Mouse (Mus musculus) limb, embryonic 12.5 days (tissue): ENCODE measurements around the gene Ptprk. TPM values are rescaled to one million over a fixed set of nuclear protein-coding genes. Genes with fewer than 3 reads are reported as not detected.
A peak's percentile ranks its signal among the peaks of the same experiment; 100 is the strongest.

ENCODE experiments used
- ATAC-seq: fragments of 200-750 bp; cut with Nextera tagmentation; 2 replicates; pipeline ENCODE4 v1.8.0; 2017; ENCODE audit warnings: low read depth, moderate TSS enrichment; ENCODE audit not compliant: insufficient number of reproducible peaks, insufficient read depth, low FRiP score, low TSS enrichment
- H3K27ac ChIP-seq: fragments of 300-500 bp; sonication (generic); 2 replicates; pipeline ENCODE4 v1.5.1; 2016; ENCODE audit warnings: mild to moderate bottlenecking, moderate library complexity
- H3K27me3 ChIP-seq: fragments of 300-500 bp; sonication (generic); 2 replicates; pipeline ENCODE4 v1.6.1; 2016; ENCODE audit warnings: mild to moderate bottlenecking, moderate library complexity
- H3K36me3 ChIP-seq: fragments of 300-500 bp; sonication (generic); 2 replicates; pipeline ENCODE4 v1.6.1; 2016; ENCODE audit warnings: mild to moderate bottlenecking, moderate library complexity
- H3K4me1 ChIP-seq: fragments of 300-500 bp; sonication (generic); replicated peaks from 2 replicates; pipeline ENCODE4 v1.6.1; 2016
- H3K4me2 ChIP-seq: fragments of 300-500 bp; sonication (generic); 2 replicates; pipeline ENCODE4 v1.6.1; 2016; ENCODE audit warnings: mild to moderate bottlenecking, moderate library complexity
- H3K4me3 ChIP-seq: fragments of 300-500 bp; sonication (generic); replicated peaks from 2 replicates; pipeline ENCODE4 v1.5.1; 2016; ENCODE audit warnings: mild to moderate bottlenecking
- H3K9ac ChIP-seq: fragments of 300-500 bp; sonication (generic); replicated peaks from 2 replicates; pipeline ENCODE4 v1.6.1; 2016; ENCODE audit warnings: mild to moderate bottlenecking, moderate library complexity
- H3K9me3 ChIP-seq: fragments of 300-500 bp; sonication (generic); 2 replicates; pipeline ENCODE4 v1.6.1; 2016; ENCODE audit warnings: mild to moderate bottlenecking, moderate library complexity
- WGBS: fragments of 180-500 bp; shearing (Covaris S2); methylation state at CpG from one replicate; pipeline ENCODE4 v1.1.7; 2016; 5-methylcytosine and 5-hydroxymethylcytosine counted together
- polyA plus RNA-seq: library from polyadenylated mRNA; unstranded; fragments of >200 nt; fragmentation: Nextera tagmentation; extraction: Ambion mirVana; gene quantifications from 2 replicates; pipeline ENCODE4 v1.2.1, GENCODE M21; 2016

Gene Ptprk
- polyA plus RNA-seq, 1 experiment from 2014 or later = 44.8 TPM

DNA sequence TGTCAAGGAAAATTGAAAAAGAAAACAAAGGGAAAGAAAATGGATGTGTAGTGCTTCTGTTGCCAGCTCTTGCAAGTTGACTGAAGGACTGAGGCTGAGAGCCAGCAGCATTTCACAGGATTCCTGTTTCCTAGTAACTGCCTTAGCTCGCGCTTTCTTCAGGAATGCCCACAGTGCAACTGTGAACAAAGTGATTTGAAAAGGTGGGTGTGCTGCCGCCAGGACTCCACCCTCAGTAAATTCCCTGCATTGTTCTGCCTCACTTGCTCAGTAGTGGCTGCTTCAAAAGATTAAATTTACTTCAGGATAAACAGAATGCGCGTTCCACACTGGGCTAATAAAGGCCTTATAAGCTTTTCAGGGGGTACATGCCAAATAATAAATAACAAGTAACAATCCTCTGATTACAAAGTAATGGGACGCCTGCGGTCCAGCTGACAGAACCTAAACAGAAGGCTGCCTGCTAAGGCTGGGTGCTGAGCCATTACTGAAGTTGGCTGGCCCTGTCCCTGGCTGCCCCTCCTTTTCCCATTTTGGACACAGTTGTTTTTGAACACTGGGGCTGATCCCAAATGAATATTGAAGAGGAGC lies 418.7 kb downstream of the Ptprk start:
- no peaks in the 10 kb centered on the region for H3K9me3 ChIP-seq
- H3K4me1 ChIP-seq = peaks cover 12% of the 10 kb centered on the region
- peak overlapping the region; percentile 26; the same call in 1 of the 2 replicates for H3K4me2 ChIP-seq
- H3K27ac ChIP-seq = peak overlapping the region; percentile 53; the same call in 1 of the 2 replicates
- no peak overlapping the region for H3K9ac ChIP-seq
- H3K27me3 ChIP-seq = no peaks in the 10 kb centered on the region
- peak; percentile 63 for ATAC-seq
- peaks cover 5% of the 10 kb centered on the region; the same call in 1 of the 2 replicates for H3K36me3 ChIP-seq
- WGBS = 25% methylated on average over 7 of the region's 7 CpGs
- H3K4me3 ChIP-seq = no peak overlapping the region

DNA sequence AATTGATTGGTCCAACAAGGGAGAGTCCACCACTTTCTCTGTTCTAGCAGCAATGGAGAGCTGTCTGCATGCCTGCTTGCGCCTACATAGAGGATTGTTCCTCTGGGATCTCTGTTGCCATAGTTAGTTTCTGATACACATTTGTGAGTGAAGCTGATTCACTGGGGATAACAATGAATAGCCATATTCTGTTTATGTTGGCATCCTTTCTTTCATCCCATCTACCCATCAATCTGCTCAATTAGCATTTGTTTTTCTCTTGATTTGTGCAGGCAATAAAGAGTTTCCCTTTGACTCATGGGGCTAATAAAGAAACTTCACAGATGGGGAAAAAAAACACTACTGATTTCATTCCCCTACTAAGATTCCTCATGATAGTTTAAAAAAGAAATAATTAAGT lies 423.2 kb downstream of the Ptprk start:
- Histone ChIP-seq H3K27ac (no peak overlapping the region), H3K9ac (no peak overlapping the region), H3K4me1 (peaks cover 10% of the 10 kb centered on the region), H3K4me3 (no peak overlapping the region), H3K27me3 (no peaks in the 10 kb centered on the region), H3K4me2 (no peak overlapping the region), H3K36me3 (peaks cover 5% of the 10 kb centered on the region; the same call in 1 of the 2 replicates), H3K9me3 (no peaks in the 10 kb centered on the region)
- WGBS = 86% methylated on average over 1 of the region's 1 CpGs
- no peak for ATAC-seq

DNA sequence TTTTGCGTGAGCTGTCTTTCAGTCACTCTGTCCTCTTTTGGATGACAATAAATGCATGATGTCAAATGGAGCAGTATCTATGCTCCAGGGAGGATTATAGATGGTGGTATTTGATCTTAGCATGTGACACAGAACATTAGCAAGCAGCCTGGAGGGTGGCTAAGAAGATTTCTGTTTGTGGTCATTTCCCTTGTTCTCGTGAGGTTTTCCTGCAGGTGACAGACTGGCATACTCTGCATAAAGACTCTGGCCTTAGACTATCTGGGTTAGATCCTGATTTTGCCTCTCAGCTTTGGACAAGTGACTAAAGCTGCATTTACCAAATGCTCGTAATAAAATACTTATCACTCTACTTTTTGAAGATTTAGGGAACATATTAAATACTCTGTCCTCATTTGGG lies 423.9 kb downstream of the Ptprk start:
- no peak for ATAC-seq
- H3K9me3 ChIP-seq = no peaks in the 10 kb centered on the region
- 92% methylated on average over 3 of the region's 3 CpGs for WGBS
- no peak overlapping the region for H3K9ac ChIP-seq
- 0 out of 2 replicates have a peak, but pooled peaks cover 3% of the 10 kb centered on the region for H3K4me1 ChIP-seq
- H3K27ac ChIP-seq = no peak overlapping the region
- peaks cover 5% of the 10 kb centered on the region; the same call in 1 of the 2 replicates for H3K36me3 ChIP-seq
- H3K4me2 ChIP-seq = no peak overlapping the region
- no peak overlapping the region for H3K4me3 ChIP-seq
- no peaks in the 10 kb centered on the region for H3K27me3 ChIP-seq

DNA sequence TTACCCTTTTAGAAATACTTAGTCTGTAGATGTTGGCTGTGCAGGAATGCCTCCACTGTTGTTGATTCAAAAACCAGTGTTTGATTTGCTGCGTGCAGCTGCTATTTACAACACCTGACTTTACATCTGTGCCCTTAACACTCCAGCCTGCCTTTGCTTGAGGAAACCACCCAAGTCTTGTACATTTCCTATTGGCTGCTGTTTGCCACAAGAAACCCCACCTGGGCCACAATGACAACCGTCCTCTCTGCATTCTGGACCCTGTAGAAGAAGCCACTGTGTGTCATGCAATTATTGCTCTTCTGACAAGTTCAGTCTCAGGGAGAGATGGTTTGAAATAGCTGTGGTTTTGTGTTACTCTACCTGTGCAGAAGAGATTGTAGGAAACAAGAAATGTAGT lies 439.0 kb downstream of the Ptprk start:
- Histone ChIP-seq H3K9me3 (no peaks in the 10 kb centered on the region), H3K36me3 (no peaks in the 10 kb centered on the region), H3K4me3 (no peak overlapping the region), H3K9ac (no peak overlapping the region), H3K27me3 (no peaks in the 10 kb centered on the region), H3K4me1 (0 out of 2 replicates have a peak, but pooled peaks cover 5% of the 10 kb centered on the region), H3K27ac (no peak overlapping the region), H3K4me2 (no peak overlapping the region)
- ATAC-seq = no peak
- 66% methylated on average over 2 of the region's 2 CpGs for WGBS

DNA sequence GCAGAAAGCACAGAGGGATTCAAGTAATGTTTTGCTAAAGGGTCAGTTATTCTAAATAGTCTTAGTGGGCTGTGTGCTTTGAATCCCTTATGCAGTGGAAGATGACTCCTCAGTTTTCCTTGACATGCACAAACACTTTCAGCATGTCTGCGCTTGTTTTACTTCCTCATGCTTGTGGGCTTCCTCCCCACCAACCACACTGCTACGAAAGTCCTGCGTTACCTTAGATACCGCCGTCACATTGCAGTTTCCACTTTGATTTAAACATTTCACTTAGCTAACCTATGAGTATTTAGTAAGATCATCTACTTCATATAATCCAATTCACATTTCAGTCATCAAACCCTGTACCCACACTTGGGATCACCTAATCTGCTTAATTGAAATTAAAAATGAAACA lies 441.5 kb downstream of the Ptprk start:
- Histone ChIP-seq H3K9ac (no peak overlapping the region), H3K27me3 (no peaks in the 10 kb centered on the region), H3K4me3 (no peak overlapping the region), H3K4me2 (no peak overlapping the region), H3K4me1 (0 out of 2 replicates have a peak, but pooled peaks cover 10% of the 10 kb centered on the region), H3K36me3 (no peaks in the 10 kb centered on the region), H3K9me3 (no peaks in the 10 kb centered on the region), H3K27ac (no peak overlapping the region)
- ATAC-seq = no peak
- WGBS = 83% methylated on average over 5 of the region's 5 CpGs

DNA sequence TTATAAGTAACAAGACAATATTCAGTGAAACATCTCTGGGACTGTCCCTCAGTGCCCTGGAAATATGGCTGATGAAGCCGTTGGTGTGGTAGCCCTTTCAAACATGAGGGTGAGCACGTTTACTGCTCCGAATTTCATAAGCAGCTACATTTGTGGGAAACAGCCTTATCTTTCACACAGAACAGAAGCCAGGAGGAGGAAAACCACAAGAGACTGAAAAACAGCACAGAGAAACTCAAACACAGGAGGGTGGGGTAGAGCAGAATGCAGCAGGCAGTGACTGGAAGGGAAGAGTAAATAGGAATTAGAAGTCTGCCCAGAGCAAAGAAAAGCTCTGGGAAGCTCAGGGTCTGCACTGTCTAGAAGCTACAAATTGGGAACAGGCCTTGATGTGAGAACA lies 443.7 kb downstream of the Ptprk start:
- 79% methylated on average over 3 of the region's 3 CpGs for WGBS
- H3K9me3 ChIP-seq = no peaks in the 10 kb centered on the region
- no peak for ATAC-seq
- H3K4me1 ChIP-seq = 0 out of 2 replicates have a peak, but pooled peaks cover 10% of the 10 kb centered on the region
- H3K27me3 ChIP-seq = no peaks in the 10 kb centered on the region
- H3K4me2 ChIP-seq = no peak overlapping the region
- no peaks in the 10 kb centered on the region for H3K36me3 ChIP-seq
- no peak overlapping the region for H3K9ac ChIP-seq
- H3K27ac ChIP-seq = no peak overlapping the region
- no peak overlapping the region for H3K4me3 ChIP-seq

DNA sequence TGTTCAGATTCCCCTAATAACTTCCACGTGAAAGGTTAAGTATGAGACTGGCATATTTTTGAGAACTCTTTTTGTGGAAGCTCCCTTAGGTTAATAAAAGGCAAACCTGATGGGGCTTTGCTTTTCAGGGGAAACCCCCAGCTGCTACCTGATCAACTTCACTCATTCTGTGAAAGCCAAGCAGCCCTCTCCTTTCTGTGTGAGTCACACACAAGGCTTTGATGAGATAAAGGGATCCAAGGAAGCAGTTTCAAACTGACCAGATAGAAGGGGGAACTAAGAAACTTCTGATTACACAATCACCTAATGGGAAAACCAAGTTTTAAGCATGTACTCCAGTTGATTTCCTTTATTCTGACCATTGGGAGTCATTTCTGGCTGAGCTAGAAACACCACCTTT lies 445.2 kb downstream of the Ptprk start:
- Histone ChIP-seq H3K9me3 (no peaks in the 10 kb centered on the region), H3K4me1 (0 out of 2 replicates have a peak, but pooled peaks cover 10% of the 10 kb centered on the region), H3K9ac (no peak overlapping the region), H3K36me3 (no peaks in the 10 kb centered on the region), H3K27me3 (no peaks in the 10 kb centered on the region), H3K4me2 (no peak overlapping the region), H3K4me3 (no peak overlapping the region), H3K27ac (no peak overlapping the region)
- WGBS = 38% methylated on average over 1 of the region's 1 CpGs
- no peak for ATAC-seq

DNA sequence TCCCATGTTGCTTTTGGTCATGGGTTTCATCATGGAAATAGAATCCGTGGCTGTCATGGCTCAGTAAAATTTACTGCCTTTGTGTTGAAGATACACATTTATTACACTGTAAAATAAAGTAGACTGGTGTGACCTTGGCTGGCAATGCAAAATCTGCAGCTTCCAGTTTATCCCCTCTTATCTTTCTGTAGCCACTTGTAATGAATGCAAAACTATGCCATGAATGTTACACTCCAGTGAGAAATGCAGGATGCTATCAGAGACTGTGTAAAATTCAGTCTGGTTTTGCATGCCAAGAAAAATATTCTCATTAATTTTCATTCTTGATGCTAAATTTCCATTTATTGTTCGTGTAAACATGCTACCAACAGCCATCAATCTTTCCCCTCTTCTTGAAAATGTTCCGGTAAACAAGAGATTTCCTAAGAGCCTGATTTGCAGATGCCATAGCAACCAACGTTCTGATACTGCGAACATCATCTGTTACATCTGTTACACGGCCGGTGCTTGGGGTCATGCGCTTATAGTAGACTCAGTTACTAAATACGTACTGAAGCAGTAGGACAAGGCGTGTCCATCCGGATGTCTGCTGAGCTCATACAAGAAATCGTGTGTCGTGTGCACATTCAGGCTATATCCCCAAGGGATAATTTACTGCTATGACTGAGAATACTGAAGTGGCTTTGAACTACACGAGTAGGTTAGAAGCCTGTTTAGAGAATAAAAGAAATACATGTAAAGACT lies 449.5 kb downstream of the Ptprk start:
- no peaks in the 10 kb centered on the region for H3K27me3 ChIP-seq
- H3K4me1 ChIP-seq = 0 out of 2 replicates have a peak, but pooled peaks cover 3% of the 10 kb centered on the region
- no peaks in the 10 kb centered on the region for H3K36me3 ChIP-seq
- 84% methylated on average over 14 of the region's 14 CpGs for WGBS
- no peak overlapping the region for H3K4me3 ChIP-seq
- H3K27ac ChIP-seq = no peak overlapping the region
- no peak overlapping the region for H3K4me2 ChIP-seq
- no peak overlapping the region for H3K9ac ChIP-seq
- no peak for ATAC-seq
- no peaks in the 10 kb centered on the region for H3K9me3 ChIP-seq

DNA sequence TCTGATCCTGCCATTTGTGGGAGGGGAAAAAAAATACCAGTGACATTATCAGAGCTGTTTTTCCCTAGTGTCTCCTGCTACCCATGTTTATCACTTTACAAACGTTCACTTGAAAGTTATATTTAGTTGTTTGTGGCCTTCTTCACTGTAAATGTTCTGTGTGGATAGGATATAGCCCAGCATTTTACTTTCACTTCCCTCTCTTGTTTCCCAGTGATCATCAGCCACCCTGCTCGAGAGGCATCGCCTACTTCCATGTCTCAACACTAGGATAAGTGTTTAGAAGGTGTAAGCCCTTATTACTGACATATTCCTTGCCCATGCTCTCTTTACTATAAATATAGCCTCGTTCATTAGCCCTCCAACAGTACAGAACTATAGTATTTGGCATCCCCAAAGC lies 466.0 kb downstream of the Ptprk start:
- Histone ChIP-seq H3K27me3 (no peaks in the 10 kb centered on the region), H3K9ac (no peak overlapping the region), H3K4me1 (no peaks in the 10 kb centered on the region), H3K36me3 (no peaks in the 10 kb centered on the region), H3K4me3 (no peak overlapping the region), H3K4me2 (no peak overlapping the region), H3K27ac (no peak overlapping the region), H3K9me3 (no peaks in the 10 kb centered on the region)
- 85% methylated on average over 4 of the region's 4 CpGs for WGBS
- ATAC-seq = no peak

DNA sequence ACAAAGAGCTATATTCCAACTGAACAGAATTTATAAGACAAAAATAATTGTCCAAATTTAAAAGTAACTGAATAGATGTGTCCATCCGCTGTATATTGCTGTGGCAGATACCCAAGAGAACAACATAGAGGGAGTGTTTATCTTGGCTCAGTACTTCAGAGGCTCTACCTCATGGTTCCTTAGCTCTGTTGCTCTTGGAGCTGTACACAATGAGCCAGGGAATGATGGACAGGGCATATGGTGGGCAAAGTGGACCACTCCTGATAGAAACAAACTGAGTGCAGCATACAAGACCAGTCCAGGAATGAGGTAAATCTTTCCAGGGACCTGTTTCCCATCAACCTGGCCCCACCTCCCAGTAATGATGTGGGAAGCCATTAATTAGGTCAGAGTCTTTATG lies 468.1 kb downstream of the Ptprk start:
- Histone ChIP-seq H3K4me3 (no peak overlapping the region), H3K4me1 (no peaks in the 10 kb centered on the region), H3K9me3 (no peaks in the 10 kb centered on the region), H3K9ac (no peak overlapping the region), H3K36me3 (no peaks in the 10 kb centered on the region), H3K4me2 (no peak overlapping the region), H3K27me3 (no peaks in the 10 kb centered on the region), H3K27ac (no peak overlapping the region)
- WGBS = 97% methylated on average over 1 of the region's 1 CpGs
- ATAC-seq = no peak

DNA sequence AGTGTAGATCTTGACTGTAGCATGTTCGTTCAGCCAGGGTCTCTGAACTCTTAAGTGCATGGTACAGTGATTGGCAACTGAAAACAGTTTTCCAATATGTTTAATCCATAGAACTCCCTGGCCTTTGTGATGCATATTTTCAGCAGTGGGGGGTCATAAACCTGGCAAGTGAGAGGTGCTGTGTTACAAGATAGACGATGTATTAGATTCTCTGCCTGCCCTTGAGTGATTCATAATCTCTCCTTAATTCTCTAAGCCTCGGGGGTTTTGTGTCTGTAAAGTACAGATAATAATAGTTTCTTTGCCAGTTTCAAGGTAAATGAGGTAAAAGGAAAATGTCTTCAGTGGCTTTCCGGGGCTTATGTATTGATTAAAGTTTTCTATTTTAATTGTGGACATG lies 475.9 kb downstream of the Ptprk start:
- Histone ChIP-seq H3K4me1 (no peaks in the 10 kb centered on the region), H3K9ac (no peak overlapping the region), H3K27me3 (no peaks in the 10 kb centered on the region), H3K4me2 (no peak overlapping the region), H3K9me3 (no peaks in the 10 kb centered on the region), H3K27ac (no peak overlapping the region), H3K4me3 (no peak overlapping the region), H3K36me3 (no peaks in the 10 kb centered on the region)
- WGBS = 50% methylated on average over 4 of the region's 4 CpGs
- no peak for ATAC-seq
